Mouse (Mus musculus) adrenal gland, postnatal 25 days (tissue): ENCODE results near the gene Sf3a1. TPM values are rescaled to one million over a fixed set of nuclear protein-coding genes. Genes with fewer than 3 reads are reported as not detected.

Experiments used
- DNase-seq: peaks from one replicate; pipeline ENCODE4 v3.0.0; 2021; ENCODE audit warnings: mixed read lengths
- total RNA-seq: library from RNA; stranded (reverse); gene quantifications from 2 replicates; pipeline ENCODE4 v1.2.3, GENCODE M21; 2021

The Sf3a1 gene
- total RNA-seq, 1 experiment from 2014 or later = 45.6 TPM

DNA sequence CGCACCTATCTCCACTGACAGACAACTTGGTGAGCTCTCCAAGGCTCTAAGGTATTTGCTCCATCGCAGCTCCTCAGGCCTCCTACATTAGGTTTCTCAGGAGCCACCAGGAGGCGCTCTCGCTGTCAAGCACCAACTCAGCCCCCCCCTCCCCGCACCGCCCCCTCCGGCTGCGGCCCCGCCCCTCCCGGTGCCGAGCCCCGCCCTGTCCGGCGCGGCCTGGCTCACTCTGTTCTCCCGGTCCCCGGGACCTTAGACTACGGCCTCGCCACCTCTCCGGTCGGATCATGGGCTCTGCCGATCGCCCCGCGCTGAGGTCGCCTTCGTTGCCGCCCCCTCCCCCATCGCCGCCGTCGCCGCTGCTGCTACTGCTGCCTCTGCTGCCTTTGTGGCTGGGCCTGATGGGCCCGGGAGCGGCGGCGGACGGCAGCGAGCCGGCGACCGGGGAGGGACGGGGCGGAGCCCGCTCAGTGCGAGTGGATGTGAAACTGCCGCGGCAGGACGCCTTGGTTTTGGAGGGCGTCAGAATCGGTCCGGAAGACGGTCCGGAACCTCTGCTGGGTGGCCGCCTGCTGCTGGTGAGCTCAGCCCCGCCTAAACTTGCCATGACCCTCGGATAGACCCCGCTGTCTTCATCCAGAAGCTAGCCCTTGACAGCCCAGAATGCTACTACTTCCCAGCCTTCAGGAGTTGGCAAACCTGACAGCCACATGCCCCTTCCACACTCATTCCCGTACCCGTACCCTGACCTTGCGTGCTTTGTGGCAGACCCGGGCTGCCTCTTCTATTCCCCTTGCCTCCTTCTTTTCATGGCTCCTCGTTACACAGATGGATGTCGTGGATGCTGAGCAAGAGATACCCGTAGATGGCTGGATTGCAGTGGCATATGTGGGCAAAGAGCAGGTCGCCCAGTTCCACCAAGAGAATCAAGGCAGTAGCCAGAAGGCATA is 24.9 kb upstream of the Sf3a1 start, which contains the start of gene Rnf215:
Gene Rnf215, plus strand, starts transcription at position 217 of the 950 bp plus-strand sequence.
- peak; percentile 94 for DNase-seq

DNA sequence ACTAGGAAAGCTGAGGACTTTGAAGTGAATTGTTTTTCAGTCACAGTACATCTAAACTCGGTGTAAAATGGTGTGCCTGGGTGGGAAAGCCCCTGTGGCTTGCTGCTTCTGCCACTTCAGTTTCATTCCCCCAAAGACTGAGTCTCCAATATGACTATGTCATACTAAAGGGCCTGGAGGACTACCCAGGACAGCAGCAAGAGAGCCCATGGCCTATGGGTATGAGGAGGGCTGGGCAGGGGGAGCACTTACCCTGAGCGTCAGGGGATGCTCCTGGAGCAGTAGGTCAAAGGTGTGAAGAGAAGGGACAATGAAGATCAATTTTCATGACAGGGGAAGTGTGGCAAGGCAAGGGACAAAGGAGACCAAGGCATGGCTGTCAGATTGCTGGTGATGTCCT is 21.2 kb upstream of the Sf3a1 start:
- DNase-seq = no peak

DNA sequence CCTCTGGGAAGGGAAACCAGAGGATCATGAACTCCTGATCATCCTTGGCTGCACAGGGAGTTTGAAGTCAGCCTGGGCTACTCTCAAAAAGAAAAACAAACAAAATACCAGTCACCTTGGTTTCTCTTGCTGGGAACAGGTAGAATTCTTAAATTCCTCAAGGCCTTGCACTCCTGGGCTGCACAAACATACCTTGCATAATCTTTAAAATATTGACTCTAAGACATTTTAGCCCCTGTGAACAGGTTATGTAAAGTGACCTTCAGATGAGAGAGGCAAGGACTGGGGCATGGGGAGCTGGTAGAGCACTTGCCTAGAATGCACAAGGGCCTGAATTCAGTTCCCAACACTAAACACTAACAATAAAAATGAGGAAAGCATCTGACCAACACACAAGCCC is 18.6 kb upstream of the Sf3a1 start:
- no peak for DNase-seq

DNA sequence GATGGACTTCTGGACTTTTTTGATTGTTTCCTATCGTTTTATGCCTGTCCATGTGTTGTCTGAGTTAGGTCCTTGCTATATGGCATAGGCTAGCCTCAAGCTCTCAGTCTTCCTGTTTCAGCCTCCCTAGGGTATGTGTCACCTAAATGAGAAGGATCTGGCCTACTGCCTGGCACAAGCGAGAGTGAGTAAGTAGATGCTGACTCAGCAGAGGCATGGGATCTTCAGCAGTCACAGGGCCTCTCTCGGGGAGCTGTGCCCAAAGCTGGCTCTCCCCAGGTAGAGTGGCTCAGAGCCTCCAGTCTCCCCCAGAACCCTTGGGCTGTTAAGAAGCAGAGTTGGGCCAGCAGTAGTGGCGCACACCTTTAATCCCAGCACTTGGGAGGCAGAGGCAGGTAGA is 17.8 kb upstream of the Sf3a1 start:
- DNase-seq = no peak

DNA sequence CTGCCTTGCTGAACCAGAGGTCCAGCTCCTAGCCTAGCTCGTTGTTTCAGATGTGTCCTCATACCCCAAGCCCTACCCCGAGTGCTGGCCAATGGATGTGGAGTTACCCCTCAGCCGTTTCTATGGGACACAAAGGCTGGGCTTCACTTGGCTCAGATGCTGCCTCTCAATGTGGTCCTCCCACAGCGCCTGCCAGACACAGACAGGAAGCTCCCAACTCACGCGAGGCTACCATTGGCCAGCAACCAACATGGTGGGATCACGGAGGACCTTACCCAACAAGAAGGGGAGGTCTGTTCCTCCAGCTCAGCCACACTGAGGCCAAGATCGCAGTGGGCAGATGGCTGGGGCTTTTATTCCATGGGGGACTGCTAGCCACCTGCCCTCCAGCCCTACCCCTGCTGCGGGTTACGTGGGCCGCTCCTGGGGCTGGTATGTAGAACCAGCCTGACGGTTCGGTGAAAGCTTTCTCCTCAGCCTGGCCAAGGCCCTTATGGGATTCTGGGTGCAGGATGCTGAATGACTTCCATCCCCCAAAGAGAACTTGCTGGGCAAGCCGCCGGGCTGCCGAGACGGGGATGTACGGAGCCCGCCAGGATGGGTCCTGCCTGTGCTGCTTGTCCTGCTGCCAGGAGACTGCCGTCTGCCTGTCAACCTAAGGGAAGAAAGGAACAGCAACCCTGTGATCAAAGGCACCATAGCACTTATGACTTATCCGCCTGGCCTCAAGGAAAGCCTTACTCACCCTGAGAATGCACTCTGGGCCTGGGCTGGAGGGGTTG is 16.7 kb upstream of the Sf3a1 start:
- DNase-seq = no peak

DNA sequence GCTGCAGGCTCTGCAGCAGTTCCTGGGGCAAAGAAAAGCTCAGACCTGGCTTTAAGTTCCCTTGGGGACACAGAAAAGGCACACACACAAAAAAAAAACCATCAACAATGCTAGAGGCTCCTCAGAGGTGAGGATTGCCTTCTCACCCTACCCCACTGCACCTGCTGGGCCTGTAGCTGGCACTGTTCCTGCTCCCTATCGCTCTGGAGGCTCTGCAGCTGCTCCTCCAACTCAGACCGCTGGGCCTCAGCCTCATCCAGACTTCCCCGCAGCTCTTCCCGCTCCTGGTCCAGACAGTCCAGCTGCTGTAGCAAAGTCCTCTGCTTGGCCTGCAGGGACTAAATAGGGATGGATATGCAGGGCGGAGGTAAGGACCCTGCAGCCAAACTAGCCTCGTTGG is 13.8 kb upstream of the Sf3a1 start:
- no peak for DNase-seq

DNA sequence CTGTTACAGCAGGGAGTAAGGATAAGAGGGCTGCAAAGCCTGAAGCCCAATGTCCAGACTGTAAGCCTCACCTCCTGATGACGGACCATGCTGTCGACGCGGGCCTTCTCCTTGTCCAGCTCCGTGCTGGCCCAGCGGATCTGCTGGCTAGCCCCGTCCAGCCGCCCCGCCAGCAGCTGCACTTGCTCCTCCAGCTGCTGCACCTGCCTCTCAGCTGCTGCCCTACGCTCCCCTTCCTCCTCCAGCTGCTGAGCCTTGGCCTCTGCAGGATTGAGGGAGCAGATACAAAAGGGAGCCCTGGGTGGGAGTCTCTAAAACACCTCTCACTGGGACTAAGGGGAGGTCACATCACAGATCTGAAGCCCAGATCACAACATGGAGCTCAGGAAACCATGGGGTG is 13.1 kb upstream of the Sf3a1 start:
- no peak for DNase-seq

DNA sequence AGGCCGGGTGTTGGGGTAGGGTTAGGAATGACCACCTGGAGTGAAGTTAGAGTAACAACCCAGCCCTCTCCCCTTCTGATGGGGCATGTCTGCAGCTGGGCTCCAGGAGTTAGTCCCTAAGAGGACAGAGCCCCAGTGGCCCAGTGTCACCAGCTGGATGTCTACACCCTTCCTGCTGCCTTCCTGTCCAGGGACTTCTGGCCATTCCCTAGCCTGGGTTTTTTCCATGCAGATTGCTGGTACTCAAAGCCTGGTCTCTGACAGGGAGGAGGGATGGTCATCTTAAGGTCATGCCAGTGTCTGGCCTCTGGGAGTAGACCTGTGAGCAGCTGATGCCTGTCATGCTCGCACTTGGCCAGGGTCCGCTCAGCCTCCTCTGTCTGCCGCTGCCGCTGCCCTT is 12.0 kb upstream of the Sf3a1 start:
- no peak for DNase-seq

DNA sequence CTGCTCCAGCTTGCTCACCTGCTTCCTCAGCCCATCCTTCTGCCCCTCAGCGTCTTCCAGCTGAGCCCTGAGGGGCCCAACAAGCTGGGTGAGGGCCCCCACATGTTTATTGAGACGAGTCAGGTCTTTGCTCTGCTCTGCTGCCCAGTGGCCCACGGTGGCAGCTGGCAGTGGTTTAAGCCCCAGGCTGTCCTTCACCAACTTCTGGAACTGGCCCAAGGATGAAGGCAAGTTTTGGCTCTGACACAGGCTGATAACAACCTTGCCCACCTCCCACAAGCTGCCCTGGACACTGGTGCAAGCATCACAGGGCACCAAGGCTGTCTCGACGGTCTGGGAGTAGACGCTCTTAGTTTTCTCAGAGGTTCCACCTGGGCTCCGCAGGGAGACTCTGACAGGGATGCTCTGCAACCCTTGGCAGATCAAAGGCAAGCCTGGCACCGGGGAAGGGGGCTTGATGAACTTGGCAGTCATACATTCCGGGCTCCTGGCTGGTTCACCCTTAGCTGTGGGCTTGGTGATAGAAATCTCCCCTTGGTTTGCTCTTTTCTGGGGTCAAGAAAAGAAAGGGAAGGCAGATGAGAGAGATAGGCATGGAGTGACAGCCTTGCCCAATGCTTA is 11.5 kb upstream of the Sf3a1 start:
- peak; percentile 8 for DNase-seq

DNA sequence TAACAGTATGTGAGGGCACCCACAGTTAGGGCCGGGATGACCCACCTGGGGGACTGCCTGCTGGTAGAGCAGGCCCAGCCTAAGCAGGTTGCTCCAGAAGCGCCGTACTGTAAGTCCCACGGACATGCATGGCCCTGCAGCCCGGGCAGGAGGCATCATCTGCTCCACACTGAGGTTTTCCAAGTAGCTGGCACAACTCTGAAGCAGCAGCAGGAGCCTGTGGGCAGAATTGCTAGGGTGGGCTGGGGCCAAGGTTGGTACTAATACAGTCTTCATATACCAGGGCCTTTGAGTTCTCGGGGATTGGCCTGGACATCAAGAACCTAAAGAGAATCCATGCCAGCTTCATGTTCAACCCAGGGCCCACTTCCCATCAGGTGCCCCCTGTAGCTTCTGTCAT is 10.3 kb upstream of the Sf3a1 start:
- DNase-seq = no peak

DNA sequence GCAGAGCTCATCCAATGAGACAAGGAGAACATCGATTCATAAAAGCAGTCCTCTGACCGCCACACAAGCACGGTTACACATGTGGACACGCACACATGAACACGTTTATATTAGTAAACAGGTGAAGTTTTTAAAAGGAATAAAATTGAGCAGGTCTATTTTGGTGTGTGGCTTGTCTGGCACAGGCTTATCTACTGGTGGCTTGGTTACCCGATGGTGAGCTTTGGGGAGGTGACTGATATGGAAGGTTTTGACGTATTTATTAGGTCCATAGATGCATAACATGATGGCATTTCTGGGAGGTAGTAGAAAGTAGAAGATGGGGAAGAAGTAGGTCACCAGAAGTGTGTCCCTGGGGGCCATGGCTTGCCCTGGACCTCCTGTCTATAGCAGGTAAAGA is 6.5 kb upstream of the Sf3a1 start:
- no peak for DNase-seq

DNA sequence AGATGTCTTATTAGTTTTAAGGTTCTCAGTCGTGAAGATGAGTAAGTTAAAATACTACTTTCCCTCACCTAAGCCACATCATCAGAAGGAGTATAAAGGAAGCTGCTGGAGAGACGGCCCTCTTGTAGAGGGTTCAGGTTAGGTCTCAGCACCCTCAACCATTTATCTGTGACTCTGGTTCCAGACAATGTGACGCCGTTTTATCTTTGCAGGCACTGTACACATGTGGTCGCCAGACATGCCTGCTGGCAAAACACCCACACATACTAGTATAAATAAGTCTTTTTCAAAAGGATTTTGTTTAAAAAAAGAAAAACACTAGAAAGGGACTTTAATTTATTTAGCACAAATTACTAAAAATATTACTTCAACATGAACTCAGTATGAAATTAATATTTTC is 4.5 kb upstream of the Sf3a1 start:
- DNase-seq = no peak

DNA sequence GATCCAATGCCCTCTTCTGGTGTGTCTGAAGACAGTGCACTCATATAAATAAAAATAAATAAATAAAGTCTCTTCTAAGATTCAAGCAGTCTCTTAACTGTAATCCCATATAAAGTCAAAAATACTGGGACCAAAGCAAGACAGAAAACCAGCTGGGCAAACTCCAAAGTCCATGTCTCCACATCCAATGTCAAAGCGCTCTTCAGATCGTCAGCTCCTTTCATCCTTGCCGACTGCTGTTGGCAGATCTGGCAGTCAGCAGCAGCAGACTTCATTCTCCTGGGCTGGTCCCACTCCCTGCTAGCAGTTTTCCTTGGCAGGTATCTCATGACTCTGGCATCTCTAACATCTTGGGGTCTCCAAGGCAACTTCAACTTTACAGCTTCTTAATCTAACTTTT is 1.5 kb upstream of the Sf3a1 start:
- DNase-seq = no peak

DNA sequence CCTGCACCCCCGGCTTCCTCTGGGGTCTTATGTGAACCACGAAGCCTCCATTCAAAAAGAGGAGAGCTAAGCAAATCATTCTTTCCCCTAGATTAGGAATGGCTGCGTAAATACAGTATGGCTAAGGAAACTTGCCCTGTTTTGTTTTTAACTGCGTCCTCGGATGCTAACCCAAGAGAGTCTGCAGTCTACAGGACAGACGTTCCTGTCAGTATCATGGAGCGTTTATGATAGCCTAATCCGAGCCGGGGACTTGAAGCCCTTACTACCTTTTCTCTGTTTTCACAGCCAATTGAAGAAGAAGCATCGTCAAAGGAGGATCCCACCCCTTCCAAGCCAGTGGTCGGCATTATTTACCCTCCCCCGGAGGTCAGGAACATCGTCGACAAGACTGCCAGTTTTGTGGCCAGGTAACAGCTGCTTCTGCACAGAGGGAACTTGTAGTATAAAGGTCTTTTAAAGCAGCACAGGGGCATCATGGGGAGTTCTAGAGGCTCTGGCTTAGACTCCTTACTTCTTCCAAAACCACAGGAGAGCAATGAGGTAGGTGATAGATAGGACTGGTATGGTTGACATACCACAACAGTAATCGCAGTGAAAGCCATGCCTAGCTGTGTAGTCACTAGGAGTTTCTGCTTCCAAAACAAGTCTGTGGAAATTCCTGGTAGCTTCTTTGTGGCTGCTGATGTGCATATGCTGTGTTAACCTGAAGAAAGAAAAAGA is 769 bp downstream of the Sf3a1 start:
- no peak for DNase-seq

DNA sequence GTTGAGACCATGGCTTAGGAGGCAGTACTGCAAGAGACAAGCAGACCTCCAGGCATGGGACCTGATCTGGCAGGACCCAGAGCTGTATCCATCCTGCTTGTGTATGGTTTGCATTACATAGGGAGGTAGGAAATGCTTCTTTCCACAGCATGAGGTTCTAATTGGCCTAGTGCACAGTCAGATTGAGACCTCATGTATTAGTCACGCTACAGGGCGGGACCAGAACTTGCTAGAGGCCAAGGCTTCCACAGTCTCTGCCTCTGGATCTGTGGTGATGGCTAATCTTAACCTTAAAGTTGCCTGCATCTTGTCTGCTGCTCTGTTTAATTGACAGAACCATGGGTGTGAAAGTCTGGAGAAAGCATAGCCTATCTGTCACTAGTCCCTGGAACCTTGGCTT is 4.6 kb downstream of the Sf3a1 start:
- peak; percentile 20 for DNase-seq

DNA sequence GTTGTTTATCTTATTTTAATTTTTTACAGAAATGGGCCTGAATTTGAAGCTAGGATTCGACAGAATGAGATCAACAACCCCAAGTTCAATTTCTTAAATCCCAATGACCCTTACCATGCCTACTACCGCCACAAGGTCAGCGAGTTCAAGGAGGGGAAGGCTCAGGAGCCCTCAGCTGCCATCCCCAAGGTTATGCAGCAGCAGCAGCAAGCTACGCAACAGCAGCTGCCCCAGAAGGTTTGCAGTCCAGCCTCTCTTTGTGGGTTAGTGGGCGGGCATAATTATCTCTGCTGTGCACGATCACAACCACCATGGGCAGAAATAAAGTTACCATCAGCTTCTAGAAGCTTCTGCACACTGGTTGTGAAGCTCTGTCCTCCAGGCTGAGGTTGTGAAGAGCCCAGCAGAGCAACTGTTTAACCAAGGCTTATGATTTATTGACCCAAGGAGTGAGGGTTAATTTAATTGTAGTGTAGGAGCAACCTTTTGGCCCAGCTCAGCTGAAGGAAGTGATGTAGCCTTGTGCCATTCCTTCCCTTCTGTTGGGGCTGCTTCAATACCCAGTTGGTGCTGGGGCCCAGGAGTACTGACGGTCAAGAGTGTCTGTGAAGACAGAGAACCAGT is 6.4 kb downstream of the Sf3a1 start:
- DNase-seq = no peak

DNA sequence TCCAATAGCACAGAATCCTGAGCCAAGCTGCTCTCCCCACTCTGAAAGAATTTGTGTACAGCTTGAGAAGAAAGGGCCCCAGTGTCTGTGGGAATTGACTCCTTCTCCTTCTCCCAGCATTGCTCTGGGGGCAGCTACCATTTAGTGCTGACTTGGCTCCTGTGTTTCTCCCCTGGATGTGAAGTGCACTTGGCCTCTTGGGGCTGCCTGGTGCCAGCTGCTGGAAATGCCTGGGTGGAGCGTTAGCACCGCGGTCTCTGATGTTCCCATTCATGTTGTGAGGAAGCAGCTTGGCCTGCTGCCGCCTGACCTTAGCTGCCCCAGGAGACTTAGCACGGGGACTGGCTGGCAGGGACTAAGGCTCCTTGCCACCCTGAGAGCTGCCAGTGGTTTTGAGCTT is 14.4 kb downstream of the Sf3a1 start:
- DNase-seq = peak; percentile 46

DNA sequence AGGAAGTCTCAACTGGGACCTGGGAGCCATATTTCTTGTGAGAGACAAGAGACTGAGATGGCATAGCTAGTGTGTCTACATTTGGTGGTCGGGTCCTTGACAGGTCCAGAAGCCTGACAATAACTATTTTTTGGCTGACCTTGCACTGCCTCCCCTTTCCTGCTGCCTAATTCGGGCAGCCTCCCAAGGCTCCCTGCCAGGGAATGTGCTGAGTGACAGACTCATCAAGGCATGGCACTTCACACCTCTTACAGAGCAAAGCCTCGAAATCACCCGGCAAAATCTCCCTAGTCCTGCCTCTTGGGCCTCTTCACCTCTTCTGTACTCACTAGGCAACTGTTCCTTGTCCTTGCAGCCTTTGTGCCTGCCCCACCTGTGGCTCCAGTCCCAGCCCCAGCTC is 17.6 kb downstream of the Sf3a1 start:
- no peak for DNase-seq

DNA sequence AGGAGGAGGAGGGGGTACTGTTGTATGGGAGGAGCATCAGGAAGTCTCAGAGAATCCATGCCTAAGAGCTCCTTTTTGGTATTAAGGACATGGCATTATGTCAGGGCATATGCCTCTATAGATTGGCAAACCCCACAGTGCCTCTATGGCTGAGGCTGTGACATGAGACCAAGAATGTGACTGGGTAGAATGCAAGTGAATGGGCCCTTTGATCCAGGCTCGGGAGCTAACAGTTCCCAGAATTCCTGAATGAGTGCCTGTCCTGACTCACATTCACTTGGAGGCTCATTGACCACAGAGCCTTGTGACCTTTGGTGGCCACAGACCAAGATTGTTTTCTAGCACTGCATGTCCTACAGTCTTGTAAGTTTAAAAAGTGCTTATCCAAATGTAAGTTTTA is 21.9 kb downstream of the Sf3a1 start:
- DNase-seq = no peak

DNA sequence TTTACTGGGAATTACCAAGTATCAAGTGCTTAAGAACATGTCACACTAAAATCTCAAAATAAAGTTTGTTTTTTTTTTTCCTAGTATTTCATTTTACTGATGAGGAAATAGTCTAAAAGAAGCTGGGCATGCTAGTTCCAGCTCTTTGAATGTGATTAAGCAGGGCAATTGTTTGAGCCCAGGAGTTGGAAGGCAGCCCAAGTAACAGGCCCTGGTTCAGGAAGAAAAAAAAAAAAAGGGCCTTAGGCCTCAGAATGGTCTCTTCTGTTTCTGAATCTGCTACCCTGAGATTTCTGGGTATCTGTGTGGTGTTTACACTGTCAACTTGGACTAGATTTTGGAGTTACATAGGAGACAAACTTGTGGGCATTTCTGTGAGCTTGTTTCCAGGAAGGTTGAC is 23.4 kb downstream of the Sf3a1 start:
- no peak for DNase-seq

DNA sequence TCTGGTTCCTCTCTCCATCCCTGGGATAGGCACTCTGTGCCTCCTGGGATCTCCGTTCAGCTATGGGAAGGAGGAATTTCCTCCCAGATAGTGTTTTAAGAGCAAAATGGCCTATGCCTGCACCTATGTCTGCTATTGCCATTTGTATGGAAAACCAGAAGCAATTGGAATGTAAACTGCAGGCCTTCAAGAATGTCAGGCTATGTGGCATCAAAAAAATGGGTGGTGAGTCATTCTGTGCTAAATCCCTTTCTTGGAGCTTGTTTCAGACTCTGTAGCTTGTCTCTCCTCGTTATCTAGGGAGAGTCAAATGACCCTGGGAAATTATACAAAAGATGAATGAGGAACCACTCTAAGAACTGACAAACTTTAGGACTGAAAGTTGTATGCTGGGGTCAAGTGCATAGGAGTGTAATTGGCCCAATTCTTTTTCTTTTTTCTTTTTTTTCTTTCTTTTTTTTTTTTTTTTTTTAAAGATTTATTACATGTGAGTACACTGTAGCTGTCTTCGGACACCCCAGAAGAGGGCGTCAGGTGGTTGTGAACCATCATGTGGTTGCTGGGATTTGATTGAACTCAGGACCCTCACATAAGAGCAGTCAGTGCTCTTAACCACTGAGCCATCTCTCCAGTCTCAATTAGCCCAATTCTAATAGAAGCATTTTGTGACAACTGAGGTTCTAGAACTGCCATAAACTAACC is 24.3 kb downstream of the Sf3a1 start:
- no peak for DNase-seq
